Mouse (Mus musculus): ENCODE data around the gene Itgad.
"Not testable (repeated sequence)": the region's sequence is repeated elsewhere in the genome, so short reads cannot be mapped to it uniquely, and the experiment has no call there.

The Itgad gene

DNA sequence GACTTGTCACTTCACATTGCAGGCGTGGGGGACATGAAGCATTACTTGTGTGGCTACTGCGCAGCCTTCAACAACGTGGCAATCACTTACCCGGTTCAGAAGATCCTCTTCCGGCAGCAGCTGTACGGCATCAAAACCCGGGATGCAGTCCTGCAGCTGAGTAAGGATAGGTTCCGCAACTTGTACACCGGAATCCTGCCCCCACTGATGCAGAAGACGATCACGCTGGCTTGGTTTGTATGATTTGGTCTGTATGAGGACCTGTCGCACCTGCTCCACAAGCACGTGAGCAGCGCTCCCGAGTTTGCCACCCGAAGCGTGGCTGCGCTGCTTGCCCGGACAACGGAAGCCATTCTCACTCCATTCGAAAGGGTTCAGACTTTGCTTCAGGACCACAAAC lies at the start of gene Itgad:
TSS of gene Itgad (plus strand) at position 301 of the 400 bp plus-strand sequence.
- DNase-seq, result no peak

DNA sequence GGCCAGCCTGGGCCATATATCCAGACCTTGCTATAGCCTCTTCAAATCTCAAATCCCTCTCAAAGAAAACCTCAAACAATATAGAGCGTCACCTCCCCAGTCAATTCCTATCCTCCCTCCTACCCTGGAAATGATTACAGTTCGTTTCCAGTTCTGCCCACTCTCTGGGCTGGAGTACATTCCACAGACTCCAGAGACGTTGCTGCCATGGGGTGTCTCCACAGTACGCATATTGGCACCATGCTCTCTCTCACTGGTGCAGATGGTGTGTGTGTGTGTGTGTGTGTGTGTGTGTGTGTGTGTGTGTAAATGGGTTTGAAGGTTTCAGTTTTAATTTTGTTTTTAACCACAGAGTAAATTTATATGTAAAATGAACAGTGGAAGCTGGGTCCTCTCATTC lies 48.9 kb upstream of the Itgad start:
- DNase-seq, result no peak

DNA sequence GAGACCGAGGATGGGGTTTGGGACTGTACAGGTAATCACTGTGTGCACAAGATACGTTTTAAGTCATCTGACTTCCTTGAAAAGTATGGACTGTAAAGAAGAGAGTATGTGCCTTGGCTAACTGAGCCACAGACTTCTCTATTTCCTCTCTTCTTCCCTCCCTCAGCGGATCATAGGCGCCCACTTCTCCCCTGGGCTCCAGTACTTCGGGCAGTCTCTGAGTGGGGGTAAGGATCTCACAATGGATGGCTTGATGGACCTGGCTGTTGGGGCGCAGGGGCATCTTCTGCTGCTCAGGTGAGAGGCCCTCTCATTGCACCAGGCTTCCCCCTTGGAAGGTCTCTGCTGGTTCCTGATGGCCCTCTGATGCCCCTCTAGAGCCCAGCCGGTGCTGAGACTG lies 46.7 kb upstream of the Itgad start:
- no peak for DNase-seq

GRCm38 (mm10) chr7:128110314-128110713 lies 43.9 kb upstream of the Itgad start:
- no peak for DNase-seq

DNA sequence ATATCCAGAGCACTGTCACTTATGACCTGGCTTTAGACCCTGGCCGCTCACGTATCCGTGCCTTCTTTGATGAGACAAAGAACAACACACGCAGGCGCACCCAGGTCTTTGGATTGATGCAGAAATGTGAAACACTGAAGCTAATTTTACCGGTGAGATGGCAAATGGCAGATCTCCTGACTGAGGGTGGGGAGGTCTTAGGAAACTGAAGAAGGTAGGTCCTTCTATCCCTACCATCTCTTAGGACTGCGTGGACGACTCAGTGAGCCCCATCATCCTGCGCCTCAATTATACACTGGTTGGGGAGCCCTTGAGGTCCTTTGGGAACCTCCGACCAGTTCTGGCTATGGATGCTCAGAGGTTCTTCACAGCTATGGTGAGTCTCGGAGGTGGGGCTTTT lies 42.0 kb upstream of the Itgad start:
- DNase-seq, result no peak

GRCm38 (mm10) chr7:128114371-128115105 lies 39.6 kb upstream of the Itgad start:
- no peak for DNase-seq

DNA sequence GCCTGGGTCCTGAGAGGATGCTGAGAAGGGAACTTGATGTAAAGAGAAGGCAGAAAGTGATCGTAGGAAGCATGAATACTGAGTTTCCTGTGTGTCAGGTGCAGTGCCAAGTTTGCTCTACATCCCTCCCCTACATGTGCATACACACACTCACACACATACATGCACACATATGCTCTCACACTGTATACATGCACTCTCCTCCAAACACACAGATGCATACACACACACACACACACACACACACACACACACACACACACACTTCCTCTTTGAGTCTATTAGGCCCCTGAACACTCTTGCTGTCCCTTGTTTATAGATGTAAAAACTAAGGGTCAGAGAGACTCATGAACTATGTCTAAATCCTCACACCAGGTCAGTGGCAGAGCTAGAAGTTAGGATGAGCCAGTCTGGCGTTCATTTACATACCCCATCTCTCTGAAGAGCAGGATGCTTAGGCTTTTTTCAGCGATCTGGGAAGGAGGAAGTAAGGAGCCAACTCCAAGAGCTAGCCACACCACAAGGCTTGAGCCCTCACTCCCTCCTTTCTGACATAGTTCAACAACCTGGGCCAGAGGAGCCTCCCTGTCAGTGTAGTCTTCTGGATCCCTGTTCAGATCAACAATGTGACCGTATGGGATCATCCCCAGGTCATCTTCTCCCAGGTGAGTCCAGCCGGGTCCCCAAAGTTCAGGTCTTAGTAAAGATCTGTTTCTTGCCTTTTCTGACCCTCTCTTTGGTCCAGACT lies 38.8 kb upstream of the Itgad start:
- DNase-seq, result no peak

DNA sequence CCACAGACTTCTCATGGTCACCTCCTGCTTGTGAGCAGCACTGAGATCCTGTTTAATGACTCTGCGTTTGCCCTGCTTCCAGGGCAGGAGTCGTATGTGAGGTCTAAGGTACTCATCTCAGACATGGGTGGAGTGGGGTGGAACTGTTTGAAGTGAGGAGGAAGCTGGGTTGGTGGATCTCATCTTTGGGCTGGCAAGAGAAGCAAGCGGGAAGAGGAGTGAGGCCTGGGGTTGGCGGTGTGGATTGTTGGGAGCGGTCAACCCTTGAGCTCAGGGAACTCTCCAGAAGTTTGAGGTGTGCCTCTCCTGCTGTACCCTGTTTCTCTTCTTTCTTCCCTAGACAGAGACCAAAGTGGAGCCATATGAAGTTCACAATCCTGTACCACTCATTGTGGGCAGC lies 37.8 kb upstream of the Itgad start:
- DNase-seq, result no peak

DNA sequence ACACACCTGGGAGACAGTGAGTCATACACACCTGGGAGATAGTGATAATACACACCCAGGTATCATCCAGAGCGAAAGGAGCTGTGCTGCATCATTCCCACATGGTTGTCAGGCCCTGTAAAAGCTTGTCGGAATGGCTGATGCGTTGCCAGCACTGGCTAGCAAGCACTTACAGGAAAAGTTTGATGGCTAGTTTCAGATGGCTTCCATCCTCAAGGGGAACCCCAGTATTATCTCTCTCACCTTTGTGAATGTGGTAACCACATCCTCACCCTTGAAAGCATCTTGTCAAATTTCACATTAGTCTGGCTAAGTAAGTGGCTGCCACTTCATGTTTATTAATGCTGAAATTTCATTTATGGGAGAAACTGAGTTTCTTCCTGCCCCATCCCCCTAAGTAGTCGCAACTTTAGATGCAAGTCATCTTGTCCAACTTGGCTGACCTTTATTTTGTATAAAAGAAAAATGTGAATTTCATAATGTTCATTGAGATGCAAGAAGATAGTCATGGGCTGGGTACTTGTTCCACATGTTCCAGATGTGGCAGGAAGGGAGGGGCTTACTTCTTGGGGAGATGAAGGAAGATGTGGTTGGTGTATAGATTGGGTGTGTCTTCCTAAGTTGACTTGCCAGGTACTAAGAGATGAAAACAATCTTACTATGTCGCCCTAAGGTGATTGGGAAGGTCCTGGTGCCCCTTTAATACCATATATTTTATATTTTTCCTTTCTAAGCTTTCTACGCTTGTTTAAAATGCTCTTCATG lies 34.3 kb upstream of the Itgad start:
- no peak for DNase-seq

GRCm38 (mm10) chr7:128128741-128129720 lies 25.1 kb upstream of the Itgad start, which contains the start of gene Itgax:
Gene Itgax (plus strand): TSS chr7:128129547.
- DNase-seq, result no peak

DNA sequence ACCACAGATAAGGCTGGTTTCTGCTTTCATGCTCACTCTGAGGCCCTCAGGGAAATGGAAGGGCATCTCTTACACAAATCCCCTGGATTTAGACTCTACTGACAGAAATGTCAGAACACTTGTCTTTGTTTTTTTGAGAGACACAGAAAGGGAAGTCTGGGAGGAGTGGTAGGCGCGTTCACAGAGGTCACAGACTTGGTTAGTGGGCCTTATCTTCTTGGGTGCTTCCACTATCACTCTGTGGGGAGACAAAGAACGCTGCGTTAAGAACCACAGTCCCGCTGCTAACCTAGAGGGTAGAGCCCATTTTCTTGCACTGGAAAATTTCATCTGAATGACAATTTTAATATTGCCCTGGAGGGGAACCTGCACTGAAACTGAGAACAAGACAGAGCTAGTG lies 22.0 kb upstream of the Itgad start:
- no peak for DNase-seq

DNA sequence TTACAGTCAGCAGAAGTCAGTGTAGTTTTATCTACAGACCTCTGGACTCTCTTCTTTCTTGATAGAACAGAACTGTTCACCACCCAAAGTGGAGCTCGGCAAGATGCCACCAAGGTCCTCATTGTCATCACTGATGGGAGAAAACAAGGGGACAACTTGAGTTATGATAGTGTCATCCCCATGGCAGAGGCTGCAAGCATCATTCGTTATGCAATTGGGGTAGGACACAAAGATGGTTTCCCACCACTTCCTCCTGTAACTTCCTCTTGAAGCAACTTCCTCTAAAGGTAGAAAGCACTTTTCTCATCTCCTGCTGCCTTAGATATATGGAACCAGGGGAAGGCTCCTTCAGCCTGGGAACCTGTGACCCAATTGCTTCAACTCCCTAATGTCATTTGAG lies 20.6 kb upstream of the Itgad start:
- DNase-seq, result no peak

DNA sequence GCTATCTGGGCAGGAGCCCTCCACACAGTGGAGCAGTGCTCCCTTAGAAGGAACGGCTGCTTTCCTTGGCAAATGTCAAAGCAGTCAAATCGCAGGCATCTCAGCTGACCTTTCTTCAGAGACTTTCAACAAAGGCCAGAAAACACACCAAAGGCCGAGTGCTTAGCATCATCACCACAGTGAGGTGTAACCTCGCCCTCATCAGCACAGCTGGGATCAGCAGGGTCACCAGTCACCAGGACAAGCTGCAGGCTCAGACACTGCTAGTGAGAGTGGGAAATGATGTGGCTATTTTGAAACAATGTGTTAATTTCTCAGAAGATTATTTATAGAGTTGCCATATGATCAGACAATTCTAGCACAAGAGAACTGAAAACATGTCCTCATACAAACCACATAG lies 17.2 kb upstream of the Itgad start:
- DNase-seq, result no peak

DNA sequence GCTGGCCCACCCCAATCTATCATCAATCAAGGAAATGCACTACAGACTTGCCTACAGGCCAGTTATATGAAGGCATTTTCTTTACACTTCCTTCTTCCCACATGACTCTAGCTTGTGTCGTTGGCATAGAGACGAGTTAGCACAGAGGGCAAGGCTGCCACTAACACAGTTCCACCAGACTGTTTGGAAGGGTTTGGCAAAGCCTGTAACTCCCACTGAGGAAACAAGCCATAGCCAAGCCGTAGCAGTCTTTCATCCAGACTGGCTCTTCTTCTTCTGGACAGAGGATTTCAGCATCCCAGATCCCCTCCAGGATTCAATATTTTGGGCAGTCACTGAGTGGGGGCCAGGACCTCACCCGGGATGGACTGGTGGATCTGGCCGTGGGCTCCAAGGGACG lies 14.6 kb upstream of the Itgad start:
- no peak for DNase-seq

DNA sequence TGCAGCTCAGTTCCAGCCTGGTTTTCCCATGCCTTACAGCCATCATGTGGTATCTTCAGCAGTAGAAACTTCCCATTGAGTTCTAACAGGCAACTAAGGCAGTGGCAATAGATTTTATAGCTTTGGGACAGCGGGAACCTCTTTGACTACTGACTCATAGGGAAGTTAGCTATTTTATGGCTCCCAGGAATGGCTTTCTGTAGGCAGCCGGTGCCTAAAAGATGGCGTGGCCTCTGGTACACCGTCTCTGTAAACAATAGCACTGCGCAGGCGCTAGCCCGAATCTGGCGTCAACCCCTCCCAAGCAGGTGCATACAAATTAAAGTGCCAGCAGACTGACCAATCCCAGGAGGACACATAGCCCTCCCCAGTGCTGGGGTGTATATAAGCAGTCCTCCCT lies 3.2 kb upstream of the Itgad start:
- DNase-seq, result no peak

GRCm38 (mm10) chr7:128154924-128155323 lies 748 bp downstream of the Itgad start:
- no peak for DNase-seq

DNA sequence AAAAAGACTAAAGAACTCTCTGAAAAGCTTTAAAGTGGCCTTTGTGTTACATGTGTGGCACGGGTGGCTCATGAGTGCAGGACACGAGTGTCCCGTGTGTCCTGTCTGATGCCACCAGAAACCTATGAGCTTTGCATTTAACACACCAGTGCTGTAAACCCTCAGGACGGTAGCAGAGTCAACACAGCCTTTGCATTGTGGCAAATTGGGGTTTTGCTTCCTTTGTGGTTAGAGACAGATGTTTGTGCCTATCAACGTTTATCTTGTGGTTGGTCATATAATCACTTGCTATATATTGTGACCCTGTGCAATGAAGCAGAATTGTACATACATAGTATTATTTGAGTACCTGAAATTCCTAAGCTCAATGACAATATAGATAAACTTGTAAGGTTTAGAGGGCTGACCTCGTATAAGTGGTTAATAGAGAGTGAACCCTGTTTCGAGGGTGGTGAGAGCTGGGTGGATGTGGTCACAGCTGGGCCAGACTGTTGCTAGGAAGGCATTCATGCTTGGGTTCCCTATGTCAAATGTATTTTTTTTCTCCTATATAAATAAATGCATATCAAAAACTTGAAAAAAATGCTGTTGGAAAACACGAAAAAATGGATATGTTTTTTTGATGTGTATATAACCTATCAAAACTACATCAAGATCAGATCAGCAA lies 4.6 kb downstream of the Itgad start:
- not testable (repeated sequence) for DNase-seq

- DNase-seq, result no peak
These were observed 9.8 kb downstream of the Itgad start for GRCm38 (mm10) chr7:128164001-128164400.

DNA sequence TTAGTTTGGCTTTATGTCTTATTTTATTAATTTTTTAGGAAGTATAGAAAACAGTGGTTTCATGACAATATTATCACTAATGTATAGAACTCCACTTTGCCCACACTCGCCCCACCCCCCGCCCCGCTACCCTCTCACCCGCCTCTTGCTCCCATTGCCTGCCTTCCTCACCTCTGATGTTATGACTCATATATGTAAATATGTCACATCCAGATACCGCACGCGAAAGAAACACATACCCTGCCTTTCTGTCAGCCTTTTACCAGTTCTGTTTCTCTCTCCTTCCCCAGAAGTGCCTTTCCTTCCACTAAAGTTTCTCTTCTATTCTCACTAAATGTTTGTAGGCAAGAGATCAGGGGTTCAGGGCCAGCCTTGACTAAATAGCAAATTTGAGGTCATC lies 12.2 kb downstream of the Itgad start:
- no peak for DNase-seq

DNA sequence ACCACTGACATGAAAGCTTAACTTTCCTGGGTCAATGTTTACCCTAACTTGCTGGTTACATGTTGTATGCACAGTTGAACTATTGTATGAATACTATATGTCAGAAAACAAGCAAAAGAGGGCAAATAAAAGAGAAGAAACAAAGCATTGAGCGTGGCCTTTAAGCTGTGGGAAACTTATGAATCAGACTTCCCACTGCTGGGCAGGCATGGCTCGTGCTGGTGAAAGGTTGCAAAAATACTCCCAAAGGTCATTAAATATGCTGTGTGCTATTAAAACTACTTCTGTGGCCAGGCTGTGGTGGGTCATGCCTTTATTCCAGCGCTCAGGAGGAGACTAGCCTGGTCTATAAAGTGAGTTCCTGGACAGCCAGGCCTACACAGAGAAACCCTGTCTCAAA lies 15.8 kb downstream of the Itgad start:
- no peak for DNase-seq

DNA sequence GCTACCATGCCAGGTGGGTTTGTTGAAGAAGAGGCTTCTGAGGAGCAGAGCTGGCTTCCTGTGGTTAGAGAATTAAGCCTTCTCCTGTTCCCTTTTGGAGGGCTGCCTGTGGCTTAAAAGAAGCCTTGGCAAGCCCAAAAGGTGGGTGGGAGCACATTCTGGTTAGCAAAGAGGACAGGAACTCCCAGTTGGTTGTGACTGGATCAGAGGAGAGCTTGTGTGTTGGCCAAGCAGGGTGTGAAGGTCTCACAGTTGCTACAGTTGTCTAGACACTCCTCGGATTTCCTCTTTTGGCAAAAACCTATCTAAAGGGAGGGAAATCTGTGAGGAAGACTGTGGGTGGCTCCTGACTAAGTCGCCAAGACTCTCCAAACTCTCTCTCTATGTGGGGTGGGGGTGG lies 24.2 kb downstream of the Itgad start:
- DNase-seq, result no peak

GRCm38 (mm10) chr7:128180126-128180525 lies 25.9 kb downstream of the Itgad start:
- DNase-seq, result no peak

Data from kidney, postnatal 14 days (tissue).